Mouse (Mus musculus): ENCODE results near the gene Wdfy4. TPM values are rescaled to one million over a fixed set of nuclear protein-coding genes. Genes with fewer than 3 reads are reported as not detected.
A peak's percentile ranks its signal among the peaks of the same experiment; 100 is the strongest.

The Wdfy4 gene
- polyA plus RNA-seq, 1 experiment: not detected

DNA sequence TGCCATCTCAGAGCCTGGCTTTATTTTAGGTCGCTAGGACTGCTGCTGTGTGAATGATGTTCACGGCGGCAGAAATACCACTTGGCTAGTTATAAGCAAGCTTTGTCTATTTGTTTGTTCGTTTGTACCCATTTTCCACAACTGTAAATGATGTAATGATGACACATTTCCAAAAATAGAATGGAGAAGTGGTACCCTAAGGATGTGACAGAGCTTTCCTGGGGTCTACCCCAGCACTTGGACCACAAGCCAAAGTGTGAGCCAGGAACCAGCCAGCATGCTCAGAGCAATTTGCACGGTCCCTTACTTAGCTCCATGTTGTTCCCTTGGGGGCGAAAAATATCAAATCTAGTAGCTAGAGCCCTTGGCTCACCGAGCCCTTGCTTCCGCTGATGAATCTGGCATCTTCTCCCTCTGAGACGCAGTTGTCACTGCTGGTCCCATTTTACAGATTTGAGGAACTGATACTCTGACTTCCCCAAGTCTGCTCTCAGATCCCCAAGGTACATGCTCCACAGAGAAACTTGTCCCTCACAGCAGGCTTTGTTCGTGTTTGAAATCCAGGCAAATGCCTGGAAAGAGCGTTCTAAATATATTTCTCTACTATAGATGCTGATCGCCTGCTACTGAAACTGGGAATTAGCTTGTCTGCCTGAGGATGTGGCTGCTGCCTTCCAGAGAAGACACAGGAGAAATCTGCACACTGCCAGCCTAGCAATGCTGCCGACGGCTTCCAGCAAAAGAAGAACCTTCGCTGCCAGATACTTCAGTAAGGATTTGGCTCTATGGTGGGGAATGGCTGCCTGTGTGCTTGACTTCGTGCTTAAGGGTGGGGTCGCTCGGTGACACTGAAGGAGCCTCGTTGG lies 31.3 kb upstream of the Wdfy4 start:
- TF ChIP-seq EP300 (IDR thresholded peaks at IDR 0.05; ENCODE audit: insufficient read depth, low read depth, low read length) (no peak), POLR2A (IDR thresholded peaks at IDR 0.05; ENCODE audit: insufficient read depth, low read length) (no peak), CTCF (IDR thresholded peaks at IDR 0.05; ENCODE audit: low read depth, low read length) (no peak)
- Histone ChIP-seq H3K4me1 (ENCODE audit: control insufficient read depth, insufficient read depth, low read length) (peaks cover 2% of the 10 kb centered on the region), H3K27ac (ENCODE audit: insufficient read depth, low read length) (no peak overlapping the region), H3K36me3 (ENCODE audit: control insufficient read depth, insufficient read depth, low read length, poor library complexity, severe bottlenecking) (no peaks in the 10 kb centered on the region), H3K9me3 (replicated peaks; ENCODE audit: control insufficient read depth, insufficient read depth, low read length, poor library complexity, severe bottlenecking) (no peaks in the 10 kb centered on the region), H3K9ac (ENCODE audit: low read depth, poor library complexity, severe bottlenecking) (no peak overlapping the region), H3K27me3 (ENCODE audit: control insufficient read depth, insufficient read depth, low read length, poor library complexity, severe bottlenecking) (no peaks in the 10 kb centered on the region), H3K4me3 (ENCODE audit: low read depth, low read length) (no peak overlapping the region)

DNA sequence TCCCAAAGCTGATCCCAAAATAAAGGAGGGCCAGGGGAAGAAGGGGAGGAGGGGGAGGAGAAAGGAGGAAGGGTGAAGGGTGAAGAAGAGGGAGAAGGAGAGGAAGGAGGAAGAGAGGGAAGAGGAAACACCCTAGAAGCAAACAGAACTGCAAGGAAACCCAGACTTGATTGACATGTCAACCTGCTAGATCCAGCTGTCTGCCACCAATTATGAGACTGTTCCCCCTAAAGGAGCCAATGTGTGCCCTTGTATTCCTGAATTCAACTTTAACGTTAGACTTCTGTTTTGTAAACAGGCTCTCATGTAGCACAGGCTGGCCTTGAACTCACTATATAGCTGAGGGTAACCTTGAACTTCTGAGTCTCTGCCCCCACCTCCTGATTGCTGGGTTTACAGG lies 29.9 kb upstream of the Wdfy4 start:
- peaks cover 2% of the 10 kb centered on the region for H3K4me1 ChIP-seq (ENCODE audit: control insufficient read depth, insufficient read depth, low read length)
- TF ChIP-seq POLR2A (IDR thresholded peaks at IDR 0.05; ENCODE audit: insufficient read depth, low read length) (no peak), CTCF (IDR thresholded peaks at IDR 0.05; ENCODE audit: low read depth, low read length) (no peak), EP300 (IDR thresholded peaks at IDR 0.05; ENCODE audit: insufficient read depth, low read depth, low read length) (no peak)

DNA sequence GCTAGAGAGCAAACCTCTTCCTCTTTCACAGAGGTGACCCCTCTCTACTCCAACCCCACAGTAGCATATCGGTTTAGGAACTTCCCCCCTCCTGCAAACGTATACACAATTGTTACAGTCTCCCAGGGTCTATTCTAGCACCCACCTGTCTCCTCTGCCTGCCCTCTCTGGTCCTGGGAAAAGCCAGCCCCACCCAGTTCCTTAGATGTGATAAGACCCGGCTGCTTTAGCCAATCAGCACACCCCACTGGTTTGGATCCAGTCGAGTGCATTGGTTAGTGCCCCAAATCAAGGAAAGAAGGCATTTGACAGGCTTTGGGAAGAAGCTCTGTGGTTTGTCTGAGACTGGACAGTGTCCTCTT lies 29.4 kb upstream of the Wdfy4 start:
- no peaks in the 10 kb centered on the region for H3K9me3 ChIP-seq (replicated peaks; ENCODE audit: control insufficient read depth, insufficient read depth, low read length, poor library complexity, severe bottlenecking)
- no peaks in the 10 kb centered on the region for H3K27me3 ChIP-seq (ENCODE audit: control insufficient read depth, insufficient read depth, low read length, poor library complexity, severe bottlenecking)
- peaks cover 2% of the 10 kb centered on the region for H3K4me1 ChIP-seq (ENCODE audit: control insufficient read depth, insufficient read depth, low read length)
- TF ChIP-seq CTCF (IDR thresholded peaks at IDR 0.05; ENCODE audit: low read depth, low read length) (no peak), POLR2A (IDR thresholded peaks at IDR 0.05; ENCODE audit: insufficient read depth, low read length) (no peak), EP300 (IDR thresholded peaks at IDR 0.05; ENCODE audit: insufficient read depth, low read depth, low read length) (no peak; the same call in 1 of the 2 replicates)
- H3K36me3 ChIP-seq (ENCODE audit: control insufficient read depth, insufficient read depth, low read length, poor library complexity, severe bottlenecking): no peaks in the 10 kb centered on the region
- no peak overlapping the region for H3K9ac ChIP-seq (ENCODE audit: low read depth, poor library complexity, severe bottlenecking)
- H3K27ac ChIP-seq (ENCODE audit: insufficient read depth, low read length): no peak overlapping the region; the same call in 1 of the 2 replicates
- H3K4me3 ChIP-seq (ENCODE audit: low read depth, low read length): no peak overlapping the region

More for the DNA sequence above, 29.9 kb upstream of the Wdfy4 start:
- Histone ChIP-seq H3K27ac (ENCODE audit: insufficient read depth, low read length) (no peak overlapping the region; the same call in 1 of the 2 replicates), H3K9ac (ENCODE audit: low read depth, poor library complexity, severe bottlenecking) (no peak overlapping the region), H3K9me3 (replicated peaks; ENCODE audit: control insufficient read depth, insufficient read depth, low read length, poor library complexity, severe bottlenecking) (no peaks in the 10 kb centered on the region), H3K36me3 (ENCODE audit: control insufficient read depth, insufficient read depth, low read length, poor library complexity, severe bottlenecking) (no peaks in the 10 kb centered on the region), H3K4me3 (ENCODE audit: low read depth, low read length) (no peak overlapping the region), H3K27me3 (ENCODE audit: control insufficient read depth, insufficient read depth, low read length, poor library complexity, severe bottlenecking) (no peaks in the 10 kb centered on the region)

DNA sequence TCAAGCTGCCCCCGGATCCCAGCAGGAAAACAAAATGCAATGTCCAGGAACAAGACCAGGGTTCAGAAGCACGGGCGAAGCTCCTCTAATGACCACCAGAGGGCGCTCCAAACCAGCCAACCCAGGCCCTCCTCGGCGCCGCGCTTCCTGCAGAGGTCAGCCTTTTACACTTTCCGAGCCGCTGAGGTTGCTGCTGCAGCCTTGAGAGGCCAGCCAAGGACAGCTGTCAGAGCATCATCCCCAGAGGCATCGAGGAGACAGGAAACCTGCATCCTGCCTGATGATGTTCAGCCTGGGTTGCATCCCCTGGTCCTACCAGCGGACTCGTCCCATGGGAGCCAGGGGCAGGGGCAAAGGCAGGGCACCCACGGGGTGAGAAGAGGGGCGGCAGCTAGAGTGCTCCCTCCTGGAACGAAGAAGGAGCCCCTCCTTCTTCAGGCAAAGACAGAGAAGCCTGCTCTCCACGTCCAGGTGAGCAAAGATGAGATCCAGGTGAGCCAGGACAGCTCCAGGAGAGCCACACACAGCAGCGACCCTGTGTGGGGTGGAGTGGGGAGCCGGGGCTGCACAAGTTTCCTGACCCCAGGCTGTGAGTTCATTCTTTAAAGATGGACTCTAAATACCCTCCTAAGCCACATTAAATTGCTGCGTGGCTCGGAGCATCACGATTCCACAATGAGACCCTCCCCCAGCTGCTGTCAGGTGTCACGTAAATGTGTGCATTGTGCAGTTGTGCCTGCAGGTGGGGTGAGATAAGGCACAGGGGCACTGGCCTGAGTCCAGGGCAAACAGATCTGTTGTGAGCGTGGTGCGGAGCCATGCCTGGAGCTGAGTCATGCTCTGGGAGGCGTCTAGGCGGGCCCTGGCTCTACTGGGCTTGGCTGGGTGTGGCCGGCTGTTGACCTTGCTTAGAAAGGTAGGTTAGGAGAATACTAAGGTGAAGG lies 28.8 kb upstream of the Wdfy4 start, which contains the start of gene Arhgap22:
Arhgap22 (plus strand) TSS at position 204 of the 944 bp plus-strand sequence.
- Histone ChIP-seq H3K4me3 (ENCODE audit: low read depth, low read length) (peak within 1 kb of the TSS; percentile 51), H3K9ac (ENCODE audit: low read depth, poor library complexity, severe bottlenecking) (no peak within 1 kb of the TSS), H3K9me3 (replicated peaks; ENCODE audit: control insufficient read depth, insufficient read depth, low read length, poor library complexity, severe bottlenecking) (no peaks in the 10 kb centered on the region), H3K27me3 (ENCODE audit: control insufficient read depth, insufficient read depth, low read length, poor library complexity, severe bottlenecking) (no peaks in the 10 kb centered on the region), H3K4me1 (ENCODE audit: control insufficient read depth, insufficient read depth, low read length) (peaks cover 2% of the 10 kb centered on the region), H3K36me3 (ENCODE audit: control insufficient read depth, insufficient read depth, low read length, poor library complexity, severe bottlenecking) (no peaks in the 10 kb centered on the region), H3K27ac (ENCODE audit: insufficient read depth, low read length) (no peak within 1 kb of the TSS)
- TF ChIP-seq CTCF (IDR thresholded peaks at IDR 0.05; ENCODE audit: low read depth, low read length): peak; percentile 99
- no peak for TF ChIP-seq POLR2A (IDR thresholded peaks at IDR 0.05; ENCODE audit: insufficient read depth, low read length)
- TF ChIP-seq EP300 (IDR thresholded peaks at IDR 0.05; ENCODE audit: insufficient read depth, low read depth, low read length): peak; percentile 80

DNA sequence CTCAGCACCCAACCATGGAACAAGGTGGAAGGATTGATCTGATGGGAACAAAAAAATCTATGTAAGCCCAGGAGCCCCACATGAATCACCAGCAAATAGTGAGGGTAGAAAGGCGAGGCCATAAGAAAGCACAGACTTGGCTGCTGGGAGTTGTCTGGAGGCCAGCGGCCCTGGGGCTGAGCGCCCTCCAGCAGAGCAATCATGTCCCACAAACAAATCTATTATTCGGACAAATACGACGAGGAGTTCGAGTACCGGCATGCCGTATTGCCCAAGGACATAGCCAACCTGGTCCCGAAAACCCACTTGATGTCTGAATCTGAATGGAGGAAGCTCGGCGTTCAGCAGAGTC lies 27.6 kb upstream of the Wdfy4 start:
- Histone ChIP-seq H3K9me3 (replicated peaks; ENCODE audit: control insufficient read depth, insufficient read depth, low read length, poor library complexity, severe bottlenecking) (no peaks in the 10 kb centered on the region), H3K4me1 (ENCODE audit: control insufficient read depth, insufficient read depth, low read length) (peaks cover 2% of the 10 kb centered on the region), H3K4me3 (ENCODE audit: low read depth, low read length) (no peak overlapping the region), H3K27me3 (ENCODE audit: control insufficient read depth, insufficient read depth, low read length, poor library complexity, severe bottlenecking) (no peaks in the 10 kb centered on the region), H3K9ac (ENCODE audit: low read depth, poor library complexity, severe bottlenecking) (no peak overlapping the region), H3K36me3 (ENCODE audit: control insufficient read depth, insufficient read depth, low read length, poor library complexity, severe bottlenecking) (no peaks in the 10 kb centered on the region), H3K27ac (ENCODE audit: insufficient read depth, low read length) (no peak overlapping the region)
- TF ChIP-seq EP300 (IDR thresholded peaks at IDR 0.05; ENCODE audit: insufficient read depth, low read depth, low read length): no peak
- TF ChIP-seq CTCF (IDR thresholded peaks at IDR 0.05; ENCODE audit: low read depth, low read length): no peak
- no peak for TF ChIP-seq POLR2A (IDR thresholded peaks at IDR 0.05; ENCODE audit: insufficient read depth, low read length)

All from ES-Bruce4 (cell line).